Mouse (Mus musculus): Measurements from ENCODE around the gene Vps52. TPM values are rescaled to one million over a fixed set of nuclear protein-coding genes. Genes with fewer than 3 reads are reported as not detected.
A peak's percentile ranks its signal among the peaks of the same experiment; 100 is the strongest.

Vps52 gene
- polyA plus RNA-seq, 1 experiment from 2014 or later, result 66.4 TPM

GRCm38 (mm10) chr17:33915671-33916250, 39.9 kb upstream of the Vps52 start, which contains the start of the genes Tapbp and Zbtb22:
Gene Tapbp (plus strand): TSS chr17:33915899.
Gene Zbtb22 (plus strand): TSS chr17:33915904.
- WGBS, result under 1% methylated on average over 27 of the region's 34 CpGs
- peaks cover 58% of the 10 kb centered on the region for H3K36me3 ChIP-seq
- peak within 1 kb of the TSS; percentile 52 for H3K4me3 ChIP-seq (replicated peaks)
- H3K27ac ChIP-seq, result peak within 1 kb of the TSS; percentile 82
- peak within 1 kb of the TSS; percentile 64 for H3K9ac ChIP-seq (replicated peaks)
- peak within 1 kb of the TSS; percentile 64 for H3K4me2 ChIP-seq (replicated peaks)
- no peaks in the 10 kb centered on the region for H3K9me3 ChIP-seq
- H3K27me3 ChIP-seq, result peaks cover 13% of the 10 kb centered on the region
- H3K4me1 ChIP-seq (replicated peaks), result peaks cover 76% of the 10 kb centered on the region
- ATAC-seq, result peak; percentile 95

GRCm38 (mm10) chr17:33916294-33916693, 39.3 kb upstream of the Vps52 start:
- H3K27ac ChIP-seq, result peak overlapping the region; percentile 82
- peak overlapping the region; percentile 64 for H3K4me2 ChIP-seq (replicated peaks)
- H3K27me3 ChIP-seq, result peaks cover 13% of the 10 kb centered on the region
- peaks cover 72% of the 10 kb centered on the region for H3K4me1 ChIP-seq (replicated peaks)
- no peaks in the 10 kb centered on the region for H3K9me3 ChIP-seq
- 2% methylated on average over 20 of the region's 20 CpGs for WGBS
- peak overlapping the region; percentile 64 for H3K9ac ChIP-seq (replicated peaks)
- peaks cover 54% of the 10 kb centered on the region for H3K36me3 ChIP-seq
- ATAC-seq, result peak; percentile 14; the same call in 1 of the 2 replicates
- H3K4me3 ChIP-seq (replicated peaks), result peak overlapping the region; percentile 52

- H3K27me3 ChIP-seq, result peaks cover 13% of the 10 kb centered on the region
- no peaks in the 10 kb centered on the region for H3K9me3 ChIP-seq
- peaks cover 46% of the 10 kb centered on the region for H3K36me3 ChIP-seq
- H3K9ac ChIP-seq (replicated peaks), result peak overlapping the region; percentile 64
- peaks cover 66% of the 10 kb centered on the region for H3K4me1 ChIP-seq (replicated peaks)
- no peak for ATAC-seq
- WGBS, result 73% methylated on average over 31 of the region's 31 CpGs
- peak overlapping the region; percentile 52 for H3K4me3 ChIP-seq (replicated peaks)
- H3K27ac ChIP-seq, result no peak overlapping the region
- peak overlapping the region; percentile 64 for H3K4me2 ChIP-seq (replicated peaks)
Observed at GRCm38 (mm10) chr17:33916847-33917655, 38.6 kb upstream of the Vps52 start.

GRCm38 (mm10) chr17:33917656-33918292, 37.8 kb upstream of the Vps52 start:
- peaks cover 13% of the 10 kb centered on the region for H3K27me3 ChIP-seq
- 84% methylated on average over 18 of the region's 18 CpGs for WGBS
- peaks cover 40% of the 10 kb centered on the region for H3K36me3 ChIP-seq
- H3K4me1 ChIP-seq (replicated peaks), result peaks cover 64% of the 10 kb centered on the region
- H3K9me3 ChIP-seq, result no peaks in the 10 kb centered on the region
- ATAC-seq, result no peak
- H3K4me3 ChIP-seq (replicated peaks), result no peak overlapping the region
- peak overlapping the region; percentile 64; the same call in 1 of the 2 replicates for H3K4me2 ChIP-seq (replicated peaks)
- H3K9ac ChIP-seq (replicated peaks), result no peak overlapping the region
- no peak overlapping the region for H3K27ac ChIP-seq

GRCm38 (mm10) chr17:33918293-33919203, 37.1 kb upstream of the Vps52 start:
- no peak for ATAC-seq
- H3K4me1 ChIP-seq (replicated peaks), result peaks cover 64% of the 10 kb centered on the region
- peaks cover 13% of the 10 kb centered on the region for H3K27me3 ChIP-seq
- peak overlapping the region; percentile 45 for H3K4me3 ChIP-seq (replicated peaks)
- H3K4me2 ChIP-seq (replicated peaks), result peak overlapping the region; percentile 75
- peak overlapping the region; percentile 68 for H3K9ac ChIP-seq (replicated peaks)
- 60% methylated on average over 37 of the region's 37 CpGs for WGBS
- peaks cover 33% of the 10 kb centered on the region for H3K36me3 ChIP-seq
- H3K27ac ChIP-seq, result no peak overlapping the region
- no peaks in the 10 kb centered on the region for H3K9me3 ChIP-seq

GRCm38 (mm10) chr17:33919351-33920281, 36.0 kb upstream of the Vps52 start:
- H3K27ac ChIP-seq, result peak overlapping the region; percentile 57; the same call in 1 of the 2 replicates
- no peak for ATAC-seq
- under 1% methylated on average over 52 of the region's 52 CpGs for WGBS
- H3K4me3 ChIP-seq (replicated peaks), result peak overlapping the region; percentile 45
- no peaks in the 10 kb centered on the region for H3K9me3 ChIP-seq
- H3K27me3 ChIP-seq, result peaks cover 13% of the 10 kb centered on the region
- peak overlapping the region; percentile 68 for H3K9ac ChIP-seq (replicated peaks)
- peaks cover 23% of the 10 kb centered on the region for H3K36me3 ChIP-seq
- H3K4me2 ChIP-seq (replicated peaks), result peak overlapping the region; percentile 75
- peaks cover 54% of the 10 kb centered on the region for H3K4me1 ChIP-seq (replicated peaks)

- H3K4me2 ChIP-seq (replicated peaks), result peak overlapping the region; percentile 75
- H3K9ac ChIP-seq (replicated peaks), result peak overlapping the region; percentile 68
- peaks cover 45% of the 10 kb centered on the region for H3K4me1 ChIP-seq (replicated peaks)
- peaks cover 13% of the 10 kb centered on the region for H3K27me3 ChIP-seq
- WGBS, result under 1% methylated on average over 36 of the region's 36 CpGs
- ATAC-seq, result peak; percentile 34
- no peaks in the 10 kb centered on the region for H3K9me3 ChIP-seq
- H3K36me3 ChIP-seq, result peaks cover 23% of the 10 kb centered on the region
- H3K4me3 ChIP-seq (replicated peaks), result peak overlapping the region; percentile 45
- H3K27ac ChIP-seq, result peak overlapping the region; percentile 57; the same call in 1 of the 2 replicates
Observed at GRCm38 (mm10) chr17:33920282-33921097, 35.1 kb upstream of the Vps52 start.

GRCm38 (mm10) chr17:33921361-33921760, 34.3 kb upstream of the Vps52 start:
- Histone ChIP-seq H3K9ac (replicated peaks) (no peak overlapping the region), H3K4me3 (replicated peaks) (no peak overlapping the region), H3K9me3 (no peaks in the 10 kb centered on the region), H3K27ac (no peak overlapping the region), H3K27me3 (peaks cover 13% of the 10 kb centered on the region), H3K4me2 (replicated peaks) (peak overlapping the region; percentile 75; the same call in 1 of the 2 replicates), H3K36me3 (peaks cover 32% of the 10 kb centered on the region), H3K4me1 (replicated peaks) (peaks cover 44% of the 10 kb centered on the region)
- no peak for ATAC-seq
- 91% methylated on average over 7 of the region's 7 CpGs for WGBS

GRCm38 (mm10) chr17:33924577-33925283, 30.9 kb upstream of the Vps52 start:
- Histone ChIP-seq H3K36me3 (peaks cover 26% of the 10 kb centered on the region), H3K9ac (replicated peaks) (no peak overlapping the region), H3K4me1 (replicated peaks) (peaks cover 23% of the 10 kb centered on the region), H3K9me3 (no peaks in the 10 kb centered on the region), H3K4me3 (replicated peaks) (no peak overlapping the region), H3K27ac (no peak overlapping the region), H3K27me3 (no peaks in the 10 kb centered on the region), H3K4me2 (replicated peaks) (no peak overlapping the region)
- ATAC-seq, result no peak
- 84% methylated on average over 10 of the region's 10 CpGs for WGBS
